Mouse (Mus musculus): ENCODE results near the gene Btbd8.

DNA sequence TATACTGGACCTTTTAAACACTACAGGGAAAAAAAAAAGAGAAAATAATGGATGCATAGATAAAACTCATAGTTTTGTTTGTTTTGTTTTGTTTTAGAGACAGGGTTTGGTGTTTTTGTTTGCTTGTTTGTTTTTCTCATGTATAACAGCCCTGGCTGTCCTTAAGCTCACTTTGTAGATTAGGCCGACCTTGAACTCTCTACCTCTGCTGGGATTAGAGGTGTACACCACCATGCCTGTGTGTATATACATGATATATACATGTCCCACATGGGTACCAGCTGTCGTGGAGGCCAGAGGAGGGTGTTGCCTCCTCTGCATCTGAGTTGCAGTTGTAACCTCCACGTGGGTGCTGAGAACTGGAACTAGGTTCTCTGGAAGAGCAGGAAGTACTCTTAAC lies 110.6 kb downstream of the Btbd8 start:
- TF ChIP-seq CTCF (IDR thresholded peaks at IDR 0.05; ENCODE audit: low read depth) (no peak), EP300 (IDR thresholded peaks at IDR 0.05; ENCODE audit: low read depth) (no peak)

Data from heart, postnatal 0 days (tissue).